Mouse (Mus musculus) ES-E14 (cell line): ENCODE measurements around the gene Hist1h2bf.

Experiments used
- HCFC1 ChIP-seq: IDR thresholded peaks from 2 replicates; pipeline ENCODE4 v1.6.1; 2012; ENCODE audit warnings: low read length, inconsistent platforms, borderline replicate concordance; ENCODE audit not compliant: insufficient read depth
- MAFK ChIP-seq: IDR thresholded peaks from 2 replicates; pipeline ENCODE4 v1.6.1; 2014; ENCODE audit warnings: mild to moderate bottlenecking, low read depth, low read length, inconsistent platforms; ENCODE audit not compliant: insufficient read depth
- ZC3H11A ChIP-seq: IDR thresholded peaks from 2 replicates; pipeline ENCODE4 v1.6.1; 2012; ENCODE audit warnings: low read depth, mild to moderate bottlenecking, inconsistent platforms, low read length, borderline replicate concordance

- TF ChIP-seq HCFC1 (no peak), MAFK (no peak), ZC3H11A (no peak)
Measured at GRCm38 (mm10) chr13:23595622-23596372, 21.8 kb upstream of the Hist1h2bf start.
